Mouse (Mus musculus): ENCODE data around the gene Agmo.

The Agmo gene

DNA sequence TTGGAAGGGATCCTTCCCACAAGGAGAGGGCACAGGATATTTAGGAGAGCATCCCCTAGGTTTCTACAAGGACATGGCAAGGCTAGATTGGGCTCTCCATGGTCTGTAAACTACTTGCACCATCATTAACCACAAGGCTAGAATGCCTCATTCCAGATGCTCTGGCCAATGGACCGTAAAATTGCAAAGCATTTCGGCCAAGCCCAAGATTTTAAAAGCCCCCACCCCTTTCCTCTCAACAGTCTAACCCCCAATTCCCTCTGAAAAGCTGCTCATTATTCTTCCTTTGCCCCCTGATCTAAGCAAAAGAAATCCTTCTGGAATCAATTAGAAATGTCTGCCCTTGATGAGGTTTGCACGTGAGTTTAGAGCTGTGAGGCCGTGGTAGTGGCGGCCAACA lies 185.3 kb downstream of the Agmo start:
- no peak for DNase-seq (ENCODE audit: inconsistent age in 2 of 2, low spot score in 1 of 2)

DNA sequence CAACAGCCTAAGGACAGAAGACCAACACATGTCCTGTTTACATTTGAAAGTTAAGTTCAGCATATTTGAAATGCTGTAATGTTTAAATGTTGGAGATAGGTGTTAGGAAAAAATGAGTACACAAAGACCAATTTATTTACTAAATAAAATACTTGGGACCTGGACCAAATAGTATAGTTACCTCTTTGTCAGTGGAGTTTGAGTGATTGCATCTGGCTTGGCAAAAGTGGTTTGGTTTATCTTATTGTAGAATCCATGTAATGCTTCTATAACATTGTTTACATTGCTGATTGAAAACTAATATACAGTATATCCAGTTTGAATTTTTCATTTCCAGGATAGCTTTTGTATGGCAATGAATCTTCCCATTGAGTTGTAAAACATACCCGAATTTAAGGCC lies 193.0 kb downstream of the Agmo start:
- no peak for DNase-seq (ENCODE audit: inconsistent age in 2 of 2, low spot score in 1 of 2)

DNA sequence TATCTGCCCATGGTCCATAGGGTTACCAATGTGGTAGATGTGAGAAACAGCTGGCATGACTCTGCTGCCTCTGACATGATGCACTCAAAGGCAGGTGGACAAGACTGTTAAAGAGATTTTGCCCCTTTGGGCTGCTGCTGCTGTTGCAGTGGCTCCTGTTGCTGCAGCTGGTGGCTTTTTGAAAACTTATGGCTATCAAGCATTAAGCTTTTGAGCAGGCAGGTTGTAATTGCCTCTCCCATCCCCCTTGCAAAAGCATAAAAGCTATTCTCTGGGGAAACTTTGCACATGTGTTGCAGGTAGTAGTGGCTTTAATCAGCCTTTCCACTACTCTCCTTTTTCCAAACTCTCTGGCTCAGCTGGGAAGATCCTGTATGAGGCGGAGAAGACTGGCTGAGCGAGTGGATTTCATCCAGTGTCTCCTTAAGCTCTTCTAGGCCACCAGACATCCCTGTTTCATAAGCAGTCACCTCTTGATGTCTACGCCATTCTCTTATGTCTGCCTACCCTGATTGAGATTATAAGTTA lies 201.1 kb downstream of the Agmo start:
- no peak for DNase-seq (ENCODE audit: inconsistent age in 2 of 2, low spot score in 1 of 2)

DNA sequence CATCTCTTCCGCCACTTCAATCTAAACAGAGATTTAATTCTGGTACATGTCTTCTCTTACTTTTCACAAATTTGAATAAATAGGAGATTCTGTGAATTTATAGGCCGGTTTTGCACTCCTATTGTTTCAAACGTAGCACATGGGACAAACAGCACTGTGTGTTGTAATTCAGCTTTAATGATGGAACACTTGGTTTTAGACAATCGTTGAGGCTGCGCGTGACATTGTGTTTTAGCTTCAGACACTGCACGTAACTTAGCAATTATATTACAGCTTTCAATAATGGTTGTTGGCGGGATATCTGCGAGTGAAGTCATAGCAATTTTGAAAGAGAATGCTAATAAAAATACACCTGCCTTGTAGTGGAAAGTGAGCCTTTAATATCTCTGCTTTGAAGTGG lies 203.8 kb downstream of the Agmo start:
- no peak for DNase-seq (ENCODE audit: inconsistent age in 2 of 2, low spot score in 1 of 2)

DNA sequence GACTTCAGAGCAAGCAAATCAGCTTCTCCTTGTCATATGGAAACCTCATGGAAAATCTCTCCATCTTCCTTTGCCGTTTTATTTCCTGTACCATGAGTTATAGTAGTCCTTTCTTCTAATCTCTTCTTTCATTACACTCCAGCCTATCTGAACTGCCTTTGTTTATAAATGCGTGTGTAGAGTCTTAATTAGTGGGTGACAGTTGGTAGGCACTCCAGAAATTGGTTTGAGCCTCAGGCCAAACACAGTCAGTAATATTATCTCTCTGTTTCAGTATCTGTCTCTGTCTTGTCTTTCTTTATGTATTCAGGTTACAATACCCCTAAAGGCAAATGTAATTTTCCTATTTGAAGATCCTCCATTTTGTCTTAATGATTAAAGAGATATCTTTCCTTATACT lies 208.2 kb downstream of the Agmo start:
- DNase-seq (ENCODE audit: inconsistent age in 2 of 2, low spot score in 1 of 2): no peak

DNA sequence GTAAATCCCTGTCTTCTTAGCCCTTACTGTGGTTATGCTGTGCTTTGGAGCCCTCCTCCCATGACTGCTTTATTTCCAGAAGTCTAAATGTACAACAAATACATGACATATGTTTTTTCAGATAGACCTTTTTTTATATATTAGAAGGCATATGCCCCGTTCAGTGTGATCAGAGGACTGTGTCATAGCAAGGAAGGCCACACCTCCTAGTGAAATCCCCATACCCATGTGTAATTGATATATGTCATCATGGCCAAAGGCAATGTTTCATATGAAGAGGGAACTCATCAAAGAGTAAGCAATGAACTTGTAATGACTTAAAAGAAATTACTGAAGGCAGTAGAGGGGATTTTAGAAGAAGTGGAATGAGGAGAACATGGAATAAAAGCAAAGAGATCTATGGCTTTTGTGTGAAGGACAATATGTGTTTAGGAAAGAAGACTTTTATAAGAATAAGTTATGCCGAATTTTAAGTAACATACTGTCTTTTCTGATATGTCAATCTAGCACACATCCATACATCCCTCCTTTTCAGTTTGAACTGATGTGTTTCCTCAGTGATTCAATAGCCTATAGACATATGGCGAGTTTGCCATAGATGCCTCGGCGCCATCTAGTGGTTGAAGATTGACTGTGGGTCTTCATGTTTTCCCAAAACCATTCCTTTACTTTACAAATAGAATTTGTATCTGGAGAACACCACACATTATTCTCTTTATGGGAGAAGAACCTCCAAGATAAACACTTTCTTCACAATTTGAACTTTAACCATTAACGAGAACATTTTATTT lies 209.1 kb downstream of the Agmo start:
- DNase-seq (ENCODE audit: inconsistent age in 2 of 2, low spot score in 1 of 2): peak; percentile 6 to 70

DNA sequence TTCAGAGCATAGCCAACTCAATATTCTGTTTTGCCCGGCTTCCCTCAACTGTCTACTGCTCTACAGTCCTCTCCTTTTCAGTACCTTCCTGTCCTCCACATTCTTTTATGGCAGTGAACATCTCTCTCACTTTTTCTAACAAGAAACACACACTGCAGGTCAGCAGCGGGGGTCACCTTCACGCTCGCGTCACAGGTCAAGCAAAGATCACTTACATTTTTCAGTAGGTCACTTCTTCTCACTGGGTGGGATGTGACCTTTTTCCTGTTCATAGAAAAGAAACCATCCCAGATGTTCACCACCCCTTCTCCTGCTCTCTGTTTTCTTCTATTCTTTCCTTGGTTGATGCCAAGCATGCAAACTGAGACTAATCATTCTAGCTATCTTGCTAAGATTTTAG lies 230.2 kb downstream of the Agmo start:
- DNase-seq (ENCODE audit: inconsistent age in 2 of 2, low spot score in 1 of 2): no peak

DNA sequence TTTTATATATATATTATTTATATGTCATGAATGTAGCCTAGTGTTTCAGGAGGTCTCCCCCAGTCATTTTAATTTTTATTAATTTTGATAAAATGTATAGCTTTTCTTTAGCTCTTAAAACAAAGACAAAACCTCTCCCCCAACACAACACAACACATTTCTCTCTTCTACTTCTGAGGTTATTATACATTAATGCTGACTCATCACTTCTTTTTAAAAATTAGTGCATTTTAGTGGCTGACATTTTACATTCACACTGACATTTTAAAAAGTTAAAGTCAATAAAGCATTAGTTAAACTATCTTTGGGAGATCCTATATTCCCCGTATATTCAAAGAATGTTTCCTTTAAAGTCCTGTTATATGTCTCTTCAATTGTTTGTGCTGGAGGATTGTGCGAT lies 235.4 kb downstream of the Agmo start:
- DNase-seq (ENCODE audit: inconsistent age in 2 of 2, low spot score in 1 of 2): no peak

DNA sequence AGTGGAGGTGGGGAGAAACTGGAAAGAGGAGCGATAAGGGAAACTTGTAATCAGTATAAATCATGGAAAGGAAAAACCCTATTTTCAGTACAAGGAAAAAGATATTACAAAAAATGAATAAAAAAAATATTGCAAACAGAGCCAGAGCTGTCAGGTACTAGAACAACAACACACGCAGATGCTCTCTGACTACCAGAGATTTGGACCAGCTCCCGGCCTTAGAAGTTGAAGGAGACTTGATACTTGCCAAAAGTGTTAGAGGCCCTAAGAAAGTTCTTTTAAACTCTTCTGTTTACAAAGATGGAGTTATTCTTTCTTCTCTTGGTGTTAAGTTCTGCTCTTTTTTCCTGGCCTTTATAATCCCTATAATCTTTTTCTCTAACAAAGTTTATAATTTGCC lies 246.6 kb downstream of the Agmo start:
- DNase-seq (ENCODE audit: inconsistent age in 2 of 2, low spot score in 1 of 2): no peak

DNA sequence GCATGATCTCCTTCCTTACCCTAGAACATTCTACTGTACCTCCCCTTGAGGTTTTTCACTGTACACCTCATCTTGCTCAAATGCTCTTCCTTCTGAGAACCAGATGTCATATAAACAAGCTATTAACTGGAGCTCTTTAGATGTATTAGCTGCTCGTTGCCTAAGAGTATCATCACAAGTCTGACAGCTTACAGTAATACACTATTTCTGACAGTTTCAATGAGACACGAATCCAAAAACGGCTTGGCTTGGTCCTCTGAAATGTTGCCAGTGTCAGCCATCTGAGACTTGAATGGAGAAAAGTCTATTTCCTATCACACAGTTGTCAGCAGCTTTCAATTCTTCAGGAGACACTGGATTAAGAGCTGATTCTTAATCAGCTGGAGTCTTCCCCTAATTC lies 257.4 kb downstream of the Agmo start:
- no peak for DNase-seq (ENCODE audit: inconsistent age in 2 of 2, low spot score in 1 of 2)

DNA sequence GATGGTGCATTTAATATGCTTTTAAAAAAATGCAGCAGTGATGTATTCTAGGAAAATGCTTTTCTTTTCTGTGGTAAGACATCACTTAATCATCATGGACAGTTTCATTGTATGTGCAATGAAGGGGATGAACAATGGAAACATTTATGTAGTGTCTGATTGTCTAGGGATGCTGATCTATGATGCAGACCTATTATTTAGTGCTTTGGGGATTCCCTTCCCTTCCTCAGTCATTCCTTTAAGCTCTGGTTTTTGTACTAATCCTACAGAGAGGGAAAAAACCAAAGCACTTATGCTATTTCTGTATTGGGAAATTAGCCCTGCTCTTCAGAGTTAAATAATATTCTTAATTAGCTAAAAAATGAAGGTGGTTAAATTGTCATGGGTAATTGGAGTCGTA lies 266.0 kb downstream of the Agmo start:
- DNase-seq (ENCODE audit: inconsistent age in 2 of 2, low spot score in 1 of 2): no peak

DNA sequence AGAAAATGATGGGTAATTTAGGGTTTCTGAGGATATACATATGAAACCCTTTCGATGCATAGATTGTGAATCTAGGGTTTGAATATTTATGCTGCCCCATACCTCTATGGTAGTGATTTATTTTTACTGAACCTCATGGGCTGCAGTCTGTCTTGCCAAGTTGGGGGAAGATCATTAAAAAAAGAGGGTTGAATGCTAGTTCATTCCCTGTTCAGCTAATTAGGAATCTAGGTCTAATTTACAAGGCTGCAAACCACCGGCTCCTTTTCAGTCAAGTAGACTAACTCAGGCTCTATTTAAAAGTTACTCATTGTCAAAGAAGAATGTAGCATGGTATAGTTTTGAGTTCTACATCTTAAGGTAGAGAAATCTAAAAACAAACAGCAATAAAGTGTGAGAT lies 266.4 kb downstream of the Agmo start:
- DNase-seq (ENCODE audit: inconsistent age in 2 of 2, low spot score in 1 of 2): no peak

DNA sequence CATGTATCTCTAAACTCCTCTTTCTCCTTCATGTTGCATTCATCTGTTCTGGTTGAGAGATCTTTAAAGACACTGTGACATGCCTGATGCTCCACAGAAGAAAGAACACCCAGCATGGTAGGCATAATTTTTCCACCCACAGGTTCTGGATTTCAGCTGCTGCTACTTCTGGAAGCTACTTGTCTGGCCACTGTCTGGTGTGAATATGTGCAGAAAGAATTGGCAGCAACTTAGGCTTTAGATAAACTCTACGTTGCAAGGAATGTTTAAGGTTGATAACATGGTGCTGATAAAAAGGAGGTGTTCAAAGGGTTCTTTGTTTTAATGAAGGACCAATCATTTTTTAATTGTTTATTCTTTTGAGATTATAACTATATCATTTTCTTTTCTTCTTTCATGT lies 280.3 kb downstream of the Agmo start:
- DNase-seq (ENCODE audit: inconsistent age in 2 of 2, low spot score in 1 of 2): no peak

DNA sequence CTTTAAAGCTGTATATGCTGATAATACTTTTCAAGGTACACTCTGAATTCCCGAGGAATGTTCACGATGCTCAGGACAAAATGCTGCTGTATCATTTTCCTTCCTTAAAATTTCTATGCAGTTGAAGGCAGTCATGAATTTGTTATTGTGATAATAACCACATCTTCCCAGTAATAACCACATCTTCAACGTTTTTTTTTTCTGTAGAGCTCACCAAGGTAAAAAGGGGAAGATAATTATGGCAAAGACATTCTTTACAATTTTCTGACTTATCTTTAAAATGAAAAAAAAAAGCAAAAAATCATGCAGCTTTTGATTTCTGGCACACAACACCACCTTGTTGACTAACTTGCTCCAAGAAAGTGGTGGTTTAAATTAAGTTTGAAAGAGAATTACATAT lies 283.2 kb downstream of the Agmo start:
- DNase-seq (ENCODE audit: inconsistent age in 2 of 2, low spot score in 1 of 2): no peak

DNA sequence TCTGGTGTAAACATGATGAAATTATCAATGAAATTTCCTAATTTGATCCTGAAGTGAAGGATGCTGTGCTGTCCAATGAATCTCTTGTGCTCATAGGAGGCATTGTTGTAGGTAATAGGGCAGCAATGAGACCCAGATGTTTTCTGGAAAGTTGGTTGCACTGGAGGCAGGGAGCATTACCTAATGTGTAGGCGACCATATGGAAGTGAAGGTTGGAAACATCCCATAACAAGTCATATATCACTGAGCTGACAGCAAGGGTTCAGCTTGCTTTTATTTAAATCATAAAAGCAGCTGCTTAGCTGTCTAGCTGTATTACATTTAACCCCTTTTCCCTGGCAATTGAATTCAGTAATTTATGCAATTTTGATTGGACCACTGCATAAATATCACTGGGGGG lies 299.6 kb downstream of the Agmo start:
- no peak for DNase-seq (ENCODE audit: inconsistent age in 2 of 2, low spot score in 1 of 2)

DNA sequence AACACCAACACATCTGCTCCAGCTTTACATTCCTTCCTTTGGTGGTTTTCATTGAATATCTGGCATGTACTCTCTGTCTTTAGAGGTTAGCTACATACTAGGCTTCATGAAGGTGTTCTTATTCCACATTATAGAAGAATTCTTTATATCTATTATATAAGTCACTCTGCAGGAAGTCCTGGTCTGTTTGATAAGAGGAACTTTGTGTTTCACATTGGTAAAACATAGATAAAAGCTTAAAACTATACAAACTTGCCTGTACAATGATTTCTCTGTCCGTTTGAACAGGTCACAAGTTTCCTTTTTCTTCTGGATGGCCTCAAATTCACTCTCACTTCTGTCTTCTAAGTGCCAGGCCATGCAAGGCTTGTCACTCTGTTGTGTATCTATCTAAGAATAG lies 316.8 kb downstream of the Agmo start:
- DNase-seq (ENCODE audit: inconsistent age in 2 of 2, low spot score in 1 of 2): no peak

DNA sequence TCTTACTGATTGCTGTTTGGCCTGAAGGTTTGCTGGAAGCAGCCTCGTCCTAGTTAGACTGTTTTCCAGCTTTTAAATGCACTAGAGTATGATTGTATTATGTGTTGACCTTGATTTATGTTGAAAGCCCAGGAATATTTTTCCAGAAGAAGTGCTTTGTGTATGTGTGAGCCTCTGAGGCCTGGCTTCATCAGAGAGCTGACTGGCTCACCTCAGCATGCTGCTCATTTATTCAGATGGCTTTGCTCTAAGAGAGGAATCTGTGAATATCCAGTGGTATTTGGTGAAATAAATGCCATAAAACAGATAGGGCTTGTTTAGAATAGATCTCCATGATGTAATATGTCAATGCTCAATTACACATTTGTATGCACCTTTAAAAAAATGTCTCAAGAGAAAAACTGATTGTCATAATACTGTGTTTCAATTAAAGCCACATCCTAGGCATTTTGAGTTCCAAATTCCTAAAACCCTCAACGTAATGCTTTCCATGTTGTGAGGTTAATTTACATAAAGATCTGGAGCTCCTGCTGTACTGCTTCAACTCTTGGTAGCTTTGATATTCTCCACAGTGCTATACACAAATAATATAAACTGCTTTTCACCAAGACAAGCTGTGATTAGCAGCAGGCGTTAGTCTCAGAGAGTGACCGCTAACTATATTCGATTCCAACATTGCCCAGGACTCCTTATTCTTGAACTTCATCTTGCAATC lies 324.6 kb downstream of the Agmo start:
- DNase-seq (ENCODE audit: inconsistent age in 2 of 2, low spot score in 1 of 2): no peak

DNA sequence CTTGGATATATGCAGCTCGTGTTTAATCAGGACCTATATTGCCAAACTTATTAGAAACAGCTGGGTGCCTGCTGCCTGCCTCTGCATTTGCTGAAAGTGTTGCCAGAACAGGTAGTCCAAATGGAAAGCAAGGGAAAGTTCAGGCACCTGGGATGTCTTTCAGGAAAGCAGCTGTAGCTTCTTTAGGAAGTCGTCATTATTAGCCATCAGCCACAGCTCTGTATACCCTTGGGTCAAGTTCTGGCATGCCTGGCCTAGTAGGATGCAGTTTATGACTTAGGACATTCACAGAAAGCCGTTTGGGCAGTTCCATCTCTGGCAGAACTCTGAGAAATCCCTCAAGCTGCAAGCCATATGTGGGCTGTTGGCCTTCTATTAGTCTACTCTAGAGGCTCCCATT lies 330.5 kb downstream of the Agmo start:
- DNase-seq (ENCODE audit: inconsistent age in 2 of 2, low spot score in 1 of 2): no peak

DNA sequence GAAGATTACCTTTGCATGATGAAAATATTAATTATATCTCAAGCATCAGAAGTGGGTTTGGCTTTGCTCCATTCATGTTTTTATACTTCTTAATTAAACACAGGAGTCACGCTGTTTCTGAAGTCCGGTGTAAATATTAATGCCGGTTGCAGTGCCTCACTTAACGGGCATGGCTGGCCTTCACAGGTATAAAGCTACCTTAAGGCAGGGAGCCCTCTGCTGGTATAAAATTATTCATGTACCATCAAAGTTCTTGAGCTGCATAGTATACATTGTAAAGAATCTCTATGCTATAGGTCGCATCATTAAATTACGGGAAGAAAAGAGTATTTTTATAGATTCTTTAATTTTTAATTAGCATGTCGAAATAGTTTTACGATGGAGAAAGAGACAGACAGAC lies 341.3 kb downstream of the Agmo start:
- DNase-seq (ENCODE audit: inconsistent age in 2 of 2, low spot score in 1 of 2): no peak

DNA sequence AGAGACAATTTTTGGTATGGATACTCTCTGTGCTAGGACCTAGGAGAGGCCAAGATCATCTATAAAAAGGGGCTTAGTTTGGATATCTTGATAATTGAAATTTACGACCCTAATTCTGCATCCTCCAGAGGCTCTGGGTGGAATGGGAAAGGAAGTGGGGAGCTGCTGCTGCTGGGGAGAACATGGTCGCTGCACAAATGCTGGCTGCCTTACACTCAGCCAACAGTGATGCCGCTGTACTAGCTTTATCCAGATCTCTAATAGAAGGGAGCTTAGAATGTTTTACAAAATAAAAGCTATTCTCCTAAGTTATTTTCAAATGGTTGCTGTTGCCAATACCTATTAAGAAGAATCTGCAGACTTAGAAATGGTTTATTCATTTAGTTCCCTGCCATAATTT lies 351.4 kb downstream of the Agmo start:
- no peak for DNase-seq (ENCODE audit: inconsistent age in 2 of 2, low spot score in 1 of 2)

DNA sequence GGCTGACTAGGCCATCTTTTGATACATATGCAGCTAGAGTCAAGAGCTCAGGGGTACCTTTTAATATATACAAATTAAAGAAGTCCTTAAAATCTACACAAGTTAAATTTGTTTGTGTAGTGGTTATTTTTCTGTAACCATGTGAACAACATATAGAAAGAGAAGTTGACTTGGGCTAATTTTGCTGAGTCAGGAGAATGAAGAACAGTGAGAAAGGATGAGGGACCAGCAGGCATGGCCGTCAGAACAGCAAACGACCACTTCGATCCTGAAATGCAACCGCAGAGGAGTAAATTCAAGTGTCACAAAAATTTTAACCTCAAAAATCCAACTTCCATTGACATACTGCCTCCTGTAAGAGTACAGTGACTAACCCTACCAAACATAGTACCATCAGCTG lies 371.4 kb downstream of the Agmo start:
- DNase-seq (ENCODE audit: inconsistent age in 2 of 2, low spot score in 1 of 2): no peak

DNA sequence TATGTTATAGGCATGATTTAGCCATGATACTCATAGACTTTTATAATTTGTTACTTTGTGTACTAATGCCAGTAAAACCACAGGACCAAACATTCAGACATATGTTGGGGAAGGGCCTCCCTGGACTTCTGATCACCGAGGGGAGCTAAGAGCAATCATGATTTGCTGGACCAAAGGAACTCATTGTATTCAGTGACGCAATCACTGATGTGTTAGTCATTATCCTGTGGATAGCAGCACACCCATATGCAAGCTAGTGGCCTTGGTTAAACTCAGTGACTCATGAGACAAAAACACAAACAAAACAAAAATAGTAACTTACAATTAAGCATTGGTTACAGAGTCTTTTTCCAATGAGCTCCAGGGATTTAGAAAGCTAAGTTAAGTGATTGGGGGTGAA lies 373.3 kb downstream of the Agmo start:
- DNase-seq (ENCODE audit: inconsistent age in 2 of 2, low spot score in 1 of 2): peak in 1 of 2 experiments; percentile 30

DNA sequence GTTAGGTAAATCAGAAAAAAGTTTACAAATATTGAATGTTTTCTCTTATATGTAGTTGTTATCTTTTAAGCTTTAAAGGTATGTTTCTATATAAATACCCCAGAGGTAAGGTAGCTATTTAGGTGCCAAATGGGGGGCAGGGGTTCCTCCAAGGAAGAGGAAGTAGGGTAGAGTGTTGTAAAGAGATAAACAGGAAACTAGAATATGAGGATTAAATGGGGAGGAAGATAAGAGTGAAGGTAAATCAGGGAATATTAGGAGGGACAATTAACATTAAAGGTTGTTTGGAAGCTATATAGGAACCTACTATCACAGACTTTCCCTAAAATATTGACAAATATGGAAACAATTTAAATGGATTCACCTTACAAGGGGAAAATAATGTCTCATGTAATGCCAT lies 382.6 kb downstream of the Agmo start:
- DNase-seq (ENCODE audit: inconsistent age in 2 of 2, low spot score in 1 of 2): no peak
